Mouse (Mus musculus) E14TG2a.4 (cell line): Measurements from ENCODE around the gene Dag1.

ENCODE experiments used
- CTCF ChIP-seq: conservative IDR thresholded peaks from 2 replicates; pipeline ENCODE4 v1.5.1; 2014; ENCODE audit warnings: low read length
- NANOG ChIP-seq: IDR thresholded peaks from 2 replicates; pipeline ENCODE4 v1.6.1; 2014; ENCODE audit warnings: borderline replicate concordance, low read length, mixed read lengths
- POU5F1 ChIP-seq: IDR thresholded peaks from 2 replicates; pipeline ENCODE4 v1.6.1; 2014; ENCODE audit warnings: low read length, borderline replicate concordance

- TF ChIP-seq CTCF (no peak), POU5F1 (no peak), NANOG (no peak)
Observed at GRCm38 (mm10) chr9:108198621-108199020, 65.1 kb downstream of the Dag1 start.
